Mouse (Mus musculus): Measurements from ENCODE around the gene Tekt3. TPM values are rescaled to one million over a fixed set of nuclear protein-coding genes. Genes with fewer than 3 reads are reported as not detected.
A peak's percentile ranks its signal among the peaks of the same experiment; 100 is the strongest.

Gene Tekt3
- polyA plus RNA-seq, 1 experiment = not detected

GRCm38 (mm10) chr11:63023461-63023860 lies 38.0 kb upstream of the Tekt3 start:
- Histone ChIP-seq H3K4me3 (no peak overlapping the region), H3K79me2 (ENCODE audit: control insufficient read depth, insufficient read depth) (no peaks in the 10 kb centered on the region), H3ac (ENCODE audit: control insufficient read depth, insufficient read length) (no peak overlapping the region), H3K4me2 (ENCODE audit: low read depth) (no peak overlapping the region), H3K36me3 (ENCODE audit: control insufficient read depth, insufficient read depth) (no peaks in the 10 kb centered on the region), H3K27me3 (ENCODE audit: control insufficient read depth, insufficient read depth, insufficient read length) (no peaks in the 10 kb centered on the region)
- TF ChIP-seq TCF12 (IDR thresholded peaks at IDR 0.05; ENCODE audit: insufficient read depth, poor library complexity, severe bottlenecking) (no peak), MAX (IDR thresholded peaks at IDR 0.05; ENCODE audit: low read depth) (no peak), TCF3 (IDR thresholded peaks at IDR 0.05; ENCODE audit: insufficient read length, low read depth) (no peak), REST (IDR thresholded peaks at IDR 0.05; ENCODE audit: insufficient read depth, insufficient read length) (no peak), POLR2AphosphoS2 (IDR thresholded peaks at IDR 0.05; ENCODE audit: insufficient read length, low read depth) (no peak), SRF (IDR thresholded peaks at IDR 0.05; ENCODE audit: control insufficient read depth, insufficient read length, low read depth) (no peak)

GRCm38 (mm10) chr11:63024136-63024535 lies 37.3 kb upstream of the Tekt3 start:
- Histone ChIP-seq H3K36me3 (ENCODE audit: control insufficient read depth, insufficient read depth) (no peaks in the 10 kb centered on the region), H3ac (ENCODE audit: control insufficient read depth, insufficient read length) (no peak overlapping the region), H3K4me3 (no peak overlapping the region), H3K79me2 (ENCODE audit: control insufficient read depth, insufficient read depth) (no peaks in the 10 kb centered on the region), H3K4me2 (ENCODE audit: low read depth) (no peak overlapping the region), H3K27me3 (ENCODE audit: control insufficient read depth, insufficient read depth, insufficient read length) (no peaks in the 10 kb centered on the region)
- TF ChIP-seq E2F4 (IDR thresholded peaks at IDR 0.05; ENCODE audit: insufficient read depth) (no peak), USF1 (IDR thresholded peaks at IDR 0.05; ENCODE audit: low read depth) (no peak), POLR2A (IDR thresholded peaks at IDR 0.05; ENCODE audit: insufficient read length, low read depth) (no peak), TCF12 (IDR thresholded peaks at IDR 0.05; ENCODE audit: insufficient read depth, poor library complexity, severe bottlenecking) (no peak), MYOG (IDR thresholded peaks at IDR 0.05; ENCODE audit: control insufficient read depth in 1 of 3, insufficient read depth in 1 of 3, insufficient read length in 2 of 3, low read depth in 2 of 3) (no peak), REST (IDR thresholded peaks at IDR 0.05; ENCODE audit: insufficient read depth, insufficient read length) (no peak), CEBPB (IDR thresholded peaks at IDR 0.05; ENCODE audit: insufficient read depth, poor library complexity, severe bottlenecking) (no peak), MYOD1 (IDR thresholded peaks at IDR 0.05; ENCODE audit: control insufficient read depth in 1 of 3, insufficient read length in 2 of 3, low read depth in 2 of 3) (no peak), TCF3 (IDR thresholded peaks at IDR 0.05; ENCODE audit: insufficient read length, low read depth) (no peak), POLR2AphosphoS2 (IDR thresholded peaks at IDR 0.05; ENCODE audit: insufficient read length, low read depth) (no peak), MAX (IDR thresholded peaks at IDR 0.05; ENCODE audit: low read depth) (no peak), SRF (IDR thresholded peaks at IDR 0.05; ENCODE audit: control insufficient read depth, insufficient read length, low read depth) (no peak)

DNA sequence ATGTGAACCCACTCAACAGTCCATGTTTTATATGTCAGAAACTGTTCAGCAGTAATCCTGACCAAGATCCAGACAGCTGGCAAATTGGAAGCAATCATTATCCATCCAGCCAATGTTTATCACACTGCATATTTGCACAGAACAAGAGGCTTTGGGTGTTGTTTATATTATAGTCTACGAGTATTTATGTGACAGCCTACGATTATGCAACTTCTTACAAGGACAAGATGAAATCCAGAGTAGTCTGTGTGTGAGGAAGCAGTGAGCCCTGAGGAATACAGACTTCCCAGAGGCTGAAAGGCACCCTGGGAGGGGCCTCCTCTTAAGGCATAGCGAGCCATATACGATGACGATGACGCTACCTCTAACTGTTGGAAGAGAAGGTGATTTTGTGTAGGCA lies 36.0 kb upstream of the Tekt3 start:
- Histone ChIP-seq H3K36me3 (ENCODE audit: control insufficient read depth, insufficient read depth) (no peaks in the 10 kb centered on the region), H3K4me2 (ENCODE audit: low read depth) (no peak overlapping the region), H3ac (ENCODE audit: control insufficient read depth, insufficient read length) (no peak overlapping the region), H3K79me2 (ENCODE audit: control insufficient read depth, insufficient read depth) (no peaks in the 10 kb centered on the region), H3K27me3 (ENCODE audit: control insufficient read depth, insufficient read depth, insufficient read length) (no peaks in the 10 kb centered on the region), H3K4me3 (no peak overlapping the region)
- TF ChIP-seq CEBPB (IDR thresholded peaks at IDR 0.05; ENCODE audit: insufficient read depth, poor library complexity, severe bottlenecking) (no peak), MAX (IDR thresholded peaks at IDR 0.05; ENCODE audit: low read depth) (no peak), TCF3 (IDR thresholded peaks at IDR 0.05; ENCODE audit: insufficient read length, low read depth) (no peak), POLR2AphosphoS2 (IDR thresholded peaks at IDR 0.05; ENCODE audit: insufficient read length, low read depth) (no peak), SRF (IDR thresholded peaks at IDR 0.05; ENCODE audit: control insufficient read depth, insufficient read length, low read depth) (no peak), POLR2A (IDR thresholded peaks at IDR 0.05; ENCODE audit: insufficient read length, low read depth) (no peak), E2F4 (IDR thresholded peaks at IDR 0.05; ENCODE audit: insufficient read depth) (no peak), MYOG (IDR thresholded peaks at IDR 0.05; ENCODE audit: control insufficient read depth in 1 of 3, insufficient read depth in 1 of 3, insufficient read length in 2 of 3, low read depth in 2 of 3) (no peak), USF1 (IDR thresholded peaks at IDR 0.05; ENCODE audit: low read depth) (no peak), TCF12 (IDR thresholded peaks at IDR 0.05; ENCODE audit: insufficient read depth, poor library complexity, severe bottlenecking) (no peak), MYOD1 (IDR thresholded peaks at IDR 0.05; ENCODE audit: control insufficient read depth in 1 of 3, insufficient read length in 2 of 3, low read depth in 2 of 3) (no peak), REST (IDR thresholded peaks at IDR 0.05; ENCODE audit: insufficient read depth, insufficient read length) (no peak)

DNA sequence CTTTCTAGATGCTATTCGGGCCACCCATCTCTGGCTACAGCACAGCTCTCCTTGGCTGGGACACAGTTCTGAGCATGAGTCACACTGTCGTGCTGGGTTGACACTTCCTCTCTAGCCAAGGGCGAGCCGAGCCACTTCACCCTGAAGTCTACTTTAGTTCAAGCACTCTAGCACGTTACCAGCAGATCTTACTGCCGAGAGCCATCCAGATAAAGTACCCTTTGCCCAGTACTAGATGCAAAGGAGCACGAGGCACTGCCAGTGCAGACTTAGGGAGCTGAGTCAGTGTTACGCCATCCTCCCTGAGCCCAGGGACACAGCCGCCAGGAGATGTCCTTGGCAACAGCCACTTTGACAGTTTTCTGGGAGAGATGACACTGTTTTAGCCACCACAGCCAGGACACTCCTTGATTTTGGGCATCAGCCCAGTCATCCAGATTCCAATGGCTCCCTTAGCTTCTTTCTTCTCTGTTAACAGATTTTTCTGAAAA lies 34.8 kb upstream of the Tekt3 start:
- Histone ChIP-seq H3K79me2 (ENCODE audit: control insufficient read depth, insufficient read depth) (no peaks in the 10 kb centered on the region), H3K4me2 (ENCODE audit: low read depth) (peak overlapping the region; percentile 60), H3K36me3 (ENCODE audit: control insufficient read depth, insufficient read depth) (no peaks in the 10 kb centered on the region), H3K4me3 (no peak overlapping the region), H3ac (ENCODE audit: control insufficient read depth, insufficient read length) (no peak overlapping the region), H3K27me3 (ENCODE audit: control insufficient read depth, insufficient read depth, insufficient read length) (no peaks in the 10 kb centered on the region)
- peak; percentile 21 for TF ChIP-seq TCF12 (IDR thresholded peaks at IDR 0.05; ENCODE audit: insufficient read depth, poor library complexity, severe bottlenecking)
- no peak for TF ChIP-seq USF1 (IDR thresholded peaks at IDR 0.05; ENCODE audit: low read depth)
- no peak for TF ChIP-seq SRF (IDR thresholded peaks at IDR 0.05; ENCODE audit: control insufficient read depth, insufficient read length, low read depth)
- no peak for TF ChIP-seq POLR2A (IDR thresholded peaks at IDR 0.05; ENCODE audit: insufficient read length, low read depth)
- no peak for TF ChIP-seq E2F4 (IDR thresholded peaks at IDR 0.05; ENCODE audit: insufficient read depth)
- peak; percentile 96 to 99 (median 98) for TF ChIP-seq MYOD1 (IDR thresholded peaks at IDR 0.05; ENCODE audit: control insufficient read depth in 1 of 3, insufficient read length in 2 of 3, low read depth in 2 of 3)
- peak; percentile 43 for TF ChIP-seq TCF3 (IDR thresholded peaks at IDR 0.05; ENCODE audit: insufficient read length, low read depth)
- peak in 1 of 3 experiments; percentile 78 for TF ChIP-seq MYOG (IDR thresholded peaks at IDR 0.05; ENCODE audit: control insufficient read depth in 1 of 3, insufficient read depth in 1 of 3, insufficient read length in 2 of 3, low read depth in 2 of 3)
- peak; percentile 80 for TF ChIP-seq CEBPB (IDR thresholded peaks at IDR 0.05; ENCODE audit: insufficient read depth, poor library complexity, severe bottlenecking)
- peak; percentile 25 for TF ChIP-seq MAX (IDR thresholded peaks at IDR 0.05; ENCODE audit: low read depth)

DNA sequence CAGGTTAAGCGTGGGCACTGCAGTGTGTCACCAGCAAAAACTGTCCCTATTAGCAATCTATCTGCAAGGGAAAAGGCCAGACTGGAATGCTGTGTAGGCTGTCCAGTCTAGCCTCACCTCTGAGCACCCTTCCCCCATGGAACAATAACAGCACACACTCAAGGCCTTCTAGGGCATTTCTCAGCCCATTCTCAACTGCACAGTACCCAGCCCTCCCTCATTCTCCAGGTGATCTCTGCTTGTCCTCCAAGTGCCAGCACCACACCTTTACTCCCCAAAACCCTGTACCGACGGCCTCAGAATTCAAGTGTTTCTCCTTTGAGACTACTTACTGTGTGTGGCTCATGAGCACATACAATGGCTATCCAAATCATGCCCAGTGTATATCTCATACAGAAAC lies 33.3 kb upstream of the Tekt3 start:
- Histone ChIP-seq H3ac (ENCODE audit: control insufficient read depth, insufficient read length) (no peak overlapping the region), H3K36me3 (ENCODE audit: control insufficient read depth, insufficient read depth) (no peaks in the 10 kb centered on the region), H3K4me3 (no peak overlapping the region), H3K27me3 (ENCODE audit: control insufficient read depth, insufficient read depth, insufficient read length) (no peaks in the 10 kb centered on the region), H3K79me2 (ENCODE audit: control insufficient read depth, insufficient read depth) (no peaks in the 10 kb centered on the region), H3K4me2 (ENCODE audit: low read depth) (no peak overlapping the region)
- TF ChIP-seq TCF3 (IDR thresholded peaks at IDR 0.05; ENCODE audit: insufficient read length, low read depth) (no peak), POLR2AphosphoS2 (IDR thresholded peaks at IDR 0.05; ENCODE audit: insufficient read length, low read depth) (no peak), CEBPB (IDR thresholded peaks at IDR 0.05; ENCODE audit: insufficient read depth, poor library complexity, severe bottlenecking) (no peak), SRF (IDR thresholded peaks at IDR 0.05; ENCODE audit: control insufficient read depth, insufficient read length, low read depth) (no peak), E2F4 (IDR thresholded peaks at IDR 0.05; ENCODE audit: insufficient read depth) (no peak), MYOG (IDR thresholded peaks at IDR 0.05; ENCODE audit: control insufficient read depth in 1 of 3, insufficient read depth in 1 of 3, insufficient read length in 2 of 3, low read depth in 2 of 3) (no peak), USF1 (IDR thresholded peaks at IDR 0.05; ENCODE audit: low read depth) (no peak), MYOD1 (IDR thresholded peaks at IDR 0.05; ENCODE audit: control insufficient read depth in 1 of 3, insufficient read length in 2 of 3, low read depth in 2 of 3) (no peak), TCF12 (IDR thresholded peaks at IDR 0.05; ENCODE audit: insufficient read depth, poor library complexity, severe bottlenecking) (no peak), POLR2A (IDR thresholded peaks at IDR 0.05; ENCODE audit: insufficient read length, low read depth) (no peak), REST (IDR thresholded peaks at IDR 0.05; ENCODE audit: insufficient read depth, insufficient read length) (no peak), MAX (IDR thresholded peaks at IDR 0.05; ENCODE audit: low read depth) (no peak)
